Mouse (Mus musculus): ENCODE measurements around the gene Trappc4. TPM values are rescaled to one million over a fixed set of nuclear protein-coding genes. Genes with fewer than 3 reads are reported as not detected.
A peak's percentile ranks its signal among the peaks of the same experiment; 100 is the strongest.
"Not testable (repeated sequence)": the region's sequence is repeated elsewhere in the genome, so short reads cannot be mapped to it uniquely, and the experiment has no call there.

Trappc4 gene
- 100 to 1,000 TPM; 128 to 165 (median 154) TPM for polyA plus RNA-seq (2017; shearing (Covaris generic))

DNA sequence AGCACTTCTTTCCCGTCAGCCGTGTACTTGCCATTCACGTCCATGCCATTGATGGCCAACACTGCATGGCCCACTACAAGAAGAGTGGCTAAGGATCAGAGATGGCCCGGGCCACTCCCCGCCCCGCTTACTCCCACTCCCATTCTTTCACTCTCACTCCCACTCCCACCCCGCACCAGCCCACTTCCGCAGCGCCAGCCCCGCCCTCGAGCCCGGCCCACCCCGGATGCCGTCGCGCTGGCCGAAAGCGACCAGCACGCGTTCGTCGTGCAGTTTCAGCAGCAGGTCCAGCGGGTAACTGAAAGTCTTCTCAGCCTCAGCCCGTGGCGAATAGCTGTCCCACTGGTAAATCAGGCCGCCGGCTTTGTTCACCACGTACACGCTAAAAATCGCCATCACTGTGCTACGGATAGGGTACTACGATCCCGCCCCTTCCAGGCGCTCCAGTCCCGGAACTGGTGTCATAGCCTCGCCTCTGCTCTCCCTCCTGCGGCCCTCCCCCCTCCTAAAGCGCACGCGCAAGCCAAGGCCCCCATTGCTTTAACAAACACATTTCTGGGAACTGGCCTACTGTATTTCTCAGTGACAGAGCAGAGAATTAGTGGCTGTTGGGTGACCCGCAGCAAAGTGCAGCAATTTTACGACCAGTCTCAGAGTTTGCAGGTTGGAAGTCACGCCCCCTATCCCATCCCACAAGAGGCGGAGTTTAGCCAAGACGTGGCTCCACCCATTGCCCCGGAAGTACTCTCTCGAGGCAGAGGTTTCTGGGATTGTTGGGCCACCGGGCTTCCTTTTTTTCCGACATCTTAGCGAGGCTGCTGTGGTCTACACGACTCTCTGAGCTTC, at the start of gene Trappc4, which contains the start of gene Rps25:
Gene Trappc4 (minus strand): TSS at position 695 of the 846 bp plus-strand sequence.
Gene Rps25 (plus strand): TSS at position 234 of the 846 bp plus-strand sequence.
- ATAC-seq = peak; percentile 94

DNA sequence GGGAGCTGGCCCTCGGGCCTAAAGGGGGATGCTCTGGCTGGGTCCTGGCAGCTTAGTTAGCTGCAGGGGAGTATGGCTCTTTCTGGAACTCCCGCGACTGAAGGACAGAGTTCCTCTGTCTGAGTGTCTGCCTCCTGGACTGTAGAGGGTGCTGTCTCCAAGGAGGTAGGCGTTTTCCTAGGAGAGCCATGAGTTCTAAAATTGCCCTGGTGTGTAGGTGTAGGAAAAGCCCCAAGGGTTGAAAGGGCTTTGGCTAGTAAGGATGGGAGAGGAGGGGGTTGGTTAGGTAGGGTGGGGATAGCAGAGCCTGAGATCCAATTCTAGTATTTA, 47.5 kb upstream of the Trappc4 start, which contains the start of gene Upk2:
Gene Upk2 (minus strand): TSS at position 86 of the 330 bp plus-strand sequence.
- ATAC-seq = no peak

DNA sequence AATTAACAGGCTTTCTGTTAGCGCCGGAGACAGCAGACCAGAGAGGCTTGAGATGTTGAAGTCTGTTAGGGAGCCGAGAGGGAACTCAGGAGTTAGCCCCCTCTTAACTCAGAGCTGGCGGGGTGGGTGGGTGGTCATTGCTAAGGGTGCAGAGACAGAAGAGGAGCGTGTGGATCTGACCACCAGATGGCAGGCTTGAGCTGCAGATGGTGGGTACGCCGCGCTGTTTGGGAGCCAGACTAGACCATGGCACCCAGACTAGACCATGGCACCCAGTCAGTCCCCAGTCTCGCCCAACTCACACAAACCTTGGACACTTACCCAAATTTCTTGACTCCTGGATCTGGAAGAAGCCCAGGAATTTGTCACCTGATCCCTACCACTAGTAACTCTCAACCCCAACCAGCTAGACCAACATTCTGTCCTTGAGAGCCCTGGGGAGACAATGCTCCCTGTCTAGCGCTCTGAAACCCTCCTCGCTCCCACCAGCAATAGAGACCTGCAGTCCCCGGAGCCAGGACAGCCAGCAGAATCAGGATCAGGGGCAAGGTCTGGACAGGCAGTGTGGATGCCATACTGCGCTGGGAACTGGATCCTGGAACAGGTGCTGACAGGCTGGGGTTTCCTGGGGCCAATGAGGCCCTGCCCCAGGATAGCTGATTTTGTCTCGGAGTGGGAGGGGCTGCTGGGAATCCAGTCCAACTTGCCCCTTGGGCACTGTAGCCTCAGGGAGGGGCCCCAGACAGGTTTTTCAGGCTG, 46.9 kb upstream of the Trappc4 start:
- peak; percentile 77 for ATAC-seq

DNA sequence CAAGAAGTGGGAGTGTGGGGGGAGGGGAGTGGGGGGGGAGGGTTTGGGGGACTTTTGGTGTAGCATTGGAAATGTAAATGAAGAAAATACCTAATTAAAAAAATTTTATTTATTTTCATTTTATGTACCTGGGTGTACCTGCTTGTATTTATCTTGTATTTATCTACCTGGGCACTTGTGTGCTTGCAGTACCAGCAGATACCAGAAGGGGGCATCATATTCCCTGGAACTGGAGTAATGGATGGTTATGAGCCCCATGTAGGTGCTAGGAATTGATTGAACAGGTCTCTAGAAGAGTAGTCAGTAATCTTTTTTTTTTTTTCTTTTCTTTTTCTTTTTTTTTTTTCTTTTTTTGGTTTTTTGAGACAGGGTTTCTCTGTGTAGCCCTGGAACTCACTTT, 43.0 kb upstream of the Trappc4 start:
- no peak for ATAC-seq

DNA sequence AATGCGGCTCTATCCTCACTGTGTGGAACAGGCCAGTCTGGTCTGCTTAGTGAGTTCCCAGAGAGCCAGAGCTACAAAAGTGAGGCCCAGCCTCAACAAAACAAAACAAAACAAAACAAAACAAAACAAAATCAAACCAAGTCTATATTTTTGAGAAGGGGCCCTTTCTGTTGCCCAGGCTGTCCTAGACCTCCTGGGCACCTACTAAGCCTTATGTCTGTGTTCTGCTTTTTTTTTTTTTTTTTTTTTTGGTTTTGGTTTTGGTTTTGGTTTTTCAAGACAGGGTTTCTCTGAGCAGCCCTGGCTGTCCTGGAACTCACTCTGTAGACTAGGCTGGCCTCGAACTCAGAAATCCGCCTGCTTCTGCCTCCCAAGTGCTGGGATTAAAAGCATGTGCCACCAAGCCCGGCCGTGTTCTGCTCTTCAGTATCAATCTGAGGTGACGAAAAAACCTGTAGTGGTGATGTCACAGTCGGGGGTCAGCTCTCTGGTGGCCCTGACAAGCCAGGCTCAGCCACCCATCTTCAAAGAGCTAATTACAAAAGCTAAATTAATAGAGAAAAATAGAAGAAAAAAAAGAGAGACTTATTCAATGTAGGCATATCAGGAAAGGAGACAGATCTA, 37.1 kb upstream of the Trappc4 start:
- not testable (repeated sequence) for ATAC-seq

DNA sequence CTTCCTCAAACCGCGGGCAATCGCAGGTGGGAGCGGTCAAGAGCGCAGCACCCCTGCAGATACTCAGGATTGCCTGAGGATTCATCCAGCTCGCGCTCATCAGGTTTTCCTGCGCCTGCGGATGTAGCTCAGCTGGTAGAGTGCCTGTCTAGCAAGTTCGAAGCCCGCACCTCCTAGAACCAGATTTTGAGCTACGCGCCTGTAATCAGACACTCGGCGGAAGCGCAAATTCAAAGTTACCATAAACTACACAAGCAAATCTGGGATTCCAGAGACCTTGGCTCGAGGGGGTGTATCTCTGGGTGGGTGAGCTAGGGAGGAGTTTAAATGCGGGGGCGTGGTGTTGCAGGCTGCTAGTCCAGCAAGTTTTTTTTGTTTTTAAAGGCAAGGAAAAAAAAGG, 33.6 kb upstream of the Trappc4 start, which contains the start of gene Foxr1:
Gene Foxr1 (minus strand): TSS at position 176 of the 400 bp plus-strand sequence.
- ATAC-seq = no peak

DNA sequence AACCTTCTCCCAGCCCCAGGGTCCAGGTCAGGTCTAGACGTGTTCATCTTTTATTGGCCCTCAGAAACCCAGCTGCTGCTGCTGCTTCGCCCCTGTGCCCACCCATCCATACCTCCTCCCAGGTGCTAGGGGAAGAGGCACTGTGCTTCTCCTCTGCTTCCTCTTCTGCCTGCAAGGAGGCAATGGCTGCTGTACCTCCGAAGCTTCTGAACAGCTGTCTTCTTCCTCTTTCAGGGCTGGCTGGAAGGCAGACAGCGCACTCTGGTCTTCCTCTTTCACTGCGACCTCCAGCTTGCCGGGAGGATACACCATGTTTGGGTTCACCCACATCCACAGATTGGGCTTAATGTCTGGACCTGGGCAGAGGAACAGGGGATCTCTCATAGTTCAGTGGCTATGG, 28.3 kb upstream of the Trappc4 start:
- no peak for ATAC-seq

DNA sequence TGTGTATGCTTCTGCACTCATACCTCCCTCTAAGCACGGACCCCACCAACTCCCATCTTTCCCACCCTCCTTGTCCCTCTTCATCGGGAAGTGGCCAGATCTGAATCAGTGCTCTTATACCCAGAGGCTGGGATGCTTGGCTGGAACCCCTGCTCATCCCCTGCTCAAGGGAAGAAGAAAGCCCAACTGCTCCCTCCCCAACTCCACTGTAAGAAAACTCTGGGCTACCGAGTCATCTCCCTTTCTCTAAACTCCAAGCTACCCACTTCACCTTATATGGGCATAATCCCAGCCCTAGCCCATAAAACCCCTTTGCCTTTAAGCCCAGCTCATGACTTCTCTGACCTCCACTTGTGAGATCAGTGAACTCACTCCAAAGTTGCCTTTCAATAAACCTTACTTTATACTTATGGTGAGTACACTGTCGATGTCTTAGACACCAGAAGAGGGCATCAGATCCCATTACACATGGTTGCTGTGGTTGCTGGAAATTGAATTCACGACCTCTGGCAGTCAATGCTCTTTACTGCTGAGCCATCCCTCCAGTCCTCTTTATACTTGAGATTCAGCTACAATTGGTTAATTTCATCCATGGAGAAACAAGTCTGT, 25.3 kb upstream of the Trappc4 start:
- no peak for ATAC-seq

DNA sequence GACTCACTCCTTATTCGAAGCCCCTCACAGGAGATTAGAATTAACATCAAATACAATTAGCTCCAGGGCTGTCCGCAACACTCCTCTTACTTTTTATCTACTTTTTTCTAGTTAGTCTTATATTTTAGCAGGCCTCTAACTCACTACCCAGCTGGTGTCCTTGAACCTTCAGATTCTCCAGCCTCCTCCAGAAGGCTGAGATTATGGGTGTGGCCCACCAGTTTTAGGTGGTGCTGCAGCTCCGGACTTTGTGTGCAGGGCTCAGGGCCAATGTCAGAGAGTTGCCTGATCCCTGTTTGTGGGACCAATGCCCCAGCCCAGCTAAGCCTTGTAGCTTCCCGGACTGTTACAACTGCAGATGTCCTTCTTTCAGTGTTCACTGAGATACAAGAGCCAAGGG, 16.2 kb upstream of the Trappc4 start:
- no peak for ATAC-seq

DNA sequence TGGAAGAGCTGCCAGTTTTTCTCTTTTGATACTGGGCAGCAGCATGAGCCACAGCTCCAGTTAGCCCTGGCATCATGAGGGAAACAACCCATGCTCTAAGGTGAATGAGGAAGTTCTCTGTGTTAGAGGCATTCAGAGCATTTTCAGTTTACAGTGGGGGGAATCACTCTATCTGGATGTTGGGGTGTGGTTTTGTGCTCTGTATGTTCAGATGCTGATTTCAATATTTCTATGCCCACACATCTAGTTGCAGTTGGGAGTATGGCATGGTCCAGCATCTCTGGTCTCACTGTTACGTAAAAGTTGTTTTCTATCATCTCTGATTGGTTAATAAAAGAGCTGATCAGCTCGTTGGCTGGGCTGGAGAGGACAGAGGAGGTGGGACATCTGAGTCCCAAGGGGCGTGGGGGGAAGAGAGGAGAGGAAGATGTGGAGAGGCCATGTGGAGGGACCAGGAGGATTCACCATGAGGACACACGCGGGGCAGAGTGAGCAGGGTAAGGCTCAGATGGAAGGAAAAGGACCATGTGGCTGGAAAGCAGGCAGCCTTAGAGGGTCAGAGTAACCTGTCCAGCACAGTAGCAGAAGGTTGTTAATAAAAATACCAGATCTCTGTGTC, 13.0 kb upstream of the Trappc4 start:
- no peak for ATAC-seq

DNA sequence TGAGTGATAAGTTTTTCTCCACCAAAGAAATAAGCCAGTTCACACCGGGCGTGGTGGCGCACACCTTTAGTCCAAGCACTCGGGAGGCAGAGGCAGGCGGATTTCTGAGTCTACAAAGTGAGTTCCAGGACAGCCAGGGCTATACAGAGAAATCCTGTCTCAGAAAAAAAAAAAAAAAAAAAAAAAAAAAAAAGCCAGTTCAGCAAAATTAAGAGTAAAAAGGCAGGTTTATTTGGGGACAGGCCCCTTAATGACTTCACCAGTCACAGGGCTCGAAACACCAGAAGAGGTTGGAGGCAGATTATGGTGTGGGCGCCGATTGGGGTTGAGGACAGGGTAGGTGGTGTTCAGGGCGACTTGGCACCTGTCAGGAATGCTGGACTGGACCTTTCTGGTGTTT, 12.3 kb upstream of the Trappc4 start:
- ATAC-seq = not testable (repeated sequence)

DNA sequence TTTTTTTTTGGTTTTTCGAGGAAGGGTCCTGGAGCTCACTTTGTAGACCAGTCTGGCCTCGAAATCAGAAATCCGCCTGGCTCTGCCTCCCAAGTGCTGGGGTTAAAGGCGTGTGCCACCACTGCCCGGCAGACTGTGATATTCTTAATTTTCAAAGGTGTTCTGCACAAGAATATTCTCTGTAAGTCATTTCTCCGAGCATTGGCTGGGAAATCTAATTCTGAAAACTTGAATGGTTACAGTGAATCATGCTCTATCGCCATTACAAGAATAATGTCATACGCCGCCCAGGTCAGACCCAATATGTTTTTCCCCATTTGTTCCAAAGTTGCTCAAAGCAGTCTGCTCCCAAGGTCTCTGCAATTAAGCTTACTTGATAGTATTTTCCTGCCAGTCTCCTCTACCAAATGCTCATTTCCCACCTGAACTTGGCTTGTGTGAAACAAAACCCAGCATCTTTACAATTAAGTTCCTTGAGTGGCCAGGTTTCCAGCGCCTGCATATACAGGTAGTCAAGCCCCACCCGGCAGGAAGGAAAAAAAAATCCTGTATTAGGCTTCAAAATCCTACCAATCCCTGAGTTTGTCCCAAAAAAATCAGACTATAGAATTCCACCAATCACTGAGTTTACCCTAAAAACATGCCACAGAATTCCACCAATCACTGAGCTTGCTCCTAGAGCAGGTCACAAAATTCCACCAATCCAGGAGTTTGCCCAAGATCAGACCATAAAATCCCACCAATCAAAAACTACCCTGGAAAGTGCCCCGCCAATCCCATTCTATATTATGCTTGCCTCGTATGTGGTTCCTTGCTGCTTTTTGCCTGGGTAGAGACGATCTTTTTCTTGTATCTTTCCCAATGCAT, 11.4 kb upstream of the Trappc4 start, which contains the start of gene Ccdc84:
Gene Ccdc84 (minus strand): TSS at position 51 of the 867 bp plus-strand sequence.
- no peak for ATAC-seq

DNA sequence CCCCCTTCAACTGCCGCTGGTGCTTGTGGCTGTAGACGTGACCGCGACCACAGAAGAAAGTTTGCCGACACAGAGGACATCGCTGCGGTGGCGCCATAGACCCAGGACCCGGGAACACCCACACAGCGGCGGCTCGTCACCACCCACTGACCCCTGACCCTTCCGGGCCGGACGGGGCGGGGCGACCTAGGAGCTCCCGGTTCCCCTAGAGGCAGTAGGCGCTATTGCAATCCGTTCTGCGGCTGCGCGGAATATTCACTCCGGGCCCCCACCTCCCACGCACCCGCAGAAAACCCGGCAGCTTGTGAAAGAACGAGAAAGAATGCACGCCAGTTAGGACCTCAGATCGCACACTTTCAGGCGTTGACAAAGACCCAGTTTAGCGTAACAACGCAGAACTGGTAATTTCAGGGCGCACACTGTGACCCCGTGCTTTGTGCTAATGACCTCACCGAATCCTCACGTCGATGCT, 10.5 kb upstream of the Trappc4 start:
- peak; percentile 88 for ATAC-seq

DNA sequence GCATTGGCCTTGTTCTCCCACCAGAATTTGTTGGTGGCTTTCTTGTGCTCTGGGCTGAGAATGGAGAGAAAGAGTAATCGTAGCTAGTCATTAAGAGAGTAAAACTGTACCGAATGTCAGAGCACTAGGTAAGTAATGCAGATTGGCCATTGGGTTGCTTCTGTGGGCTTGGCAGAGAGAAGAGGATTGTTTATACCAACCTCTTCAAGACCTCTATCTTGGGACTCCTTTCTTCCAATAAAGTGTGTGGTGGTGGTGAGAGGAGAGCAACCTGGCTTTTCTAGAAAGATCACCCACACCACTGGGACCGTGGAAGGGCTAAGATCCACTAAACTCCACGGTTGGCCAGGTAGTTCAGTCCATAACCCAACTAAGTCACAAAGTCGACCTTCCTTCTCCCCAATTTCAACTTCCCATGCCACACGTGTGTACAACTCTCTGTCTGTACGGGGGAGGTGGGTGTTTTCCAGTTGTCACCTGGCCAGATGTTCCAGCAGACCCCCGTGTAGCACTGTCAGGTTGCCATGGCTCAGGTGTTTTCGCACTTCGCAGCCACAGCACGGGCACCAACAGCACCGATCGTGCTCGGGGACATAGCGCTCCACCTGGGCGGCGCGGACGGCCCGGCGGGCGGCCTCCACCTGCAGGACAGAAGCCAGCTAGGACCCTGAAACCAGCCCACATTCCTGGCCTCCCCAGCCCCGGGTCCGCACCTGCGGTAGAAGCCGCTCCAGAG, 9.9 kb upstream of the Trappc4 start:
- ATAC-seq = peak; percentile 42

DNA sequence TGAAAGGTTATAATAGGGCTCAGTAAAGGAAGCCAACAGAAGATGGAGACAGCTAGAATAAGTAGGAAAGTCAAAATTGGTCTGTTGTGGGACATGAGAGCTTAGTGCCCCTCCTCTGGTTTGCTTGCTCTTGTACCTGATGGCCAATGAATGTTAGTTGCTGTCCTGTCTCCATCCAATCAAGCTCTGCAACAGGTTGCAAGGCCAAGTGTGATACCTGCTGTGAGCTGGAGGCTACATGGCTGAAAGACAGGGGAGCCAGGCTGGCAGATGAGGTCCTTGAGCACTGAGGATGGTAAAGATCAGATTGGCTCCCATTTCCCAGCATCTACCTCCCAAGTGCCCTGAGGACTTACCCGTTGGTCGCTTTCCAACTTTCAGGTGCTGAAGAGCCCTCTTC, 5.4 kb upstream of the Trappc4 start:
- ATAC-seq = no peak

DNA sequence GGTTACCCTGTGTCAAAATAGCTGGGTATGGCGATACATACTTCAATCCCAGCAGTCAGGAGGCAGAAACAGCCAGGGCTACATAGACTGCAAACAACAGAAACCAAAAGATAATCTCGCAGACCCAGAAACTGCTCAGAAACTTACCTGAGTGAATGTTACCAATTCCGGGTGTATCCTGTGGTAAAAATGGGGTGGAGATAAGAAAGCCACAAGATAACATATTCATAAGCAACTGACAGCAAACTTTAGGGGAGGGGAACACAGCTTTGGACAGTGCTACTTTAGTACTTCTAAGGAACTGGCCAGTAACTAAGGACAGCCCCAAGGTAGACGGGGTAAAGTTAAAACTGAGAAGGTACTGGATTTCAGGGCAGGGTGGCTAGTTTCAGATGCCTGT, 4.9 kb upstream of the Trappc4 start:
- ATAC-seq = no peak

DNA sequence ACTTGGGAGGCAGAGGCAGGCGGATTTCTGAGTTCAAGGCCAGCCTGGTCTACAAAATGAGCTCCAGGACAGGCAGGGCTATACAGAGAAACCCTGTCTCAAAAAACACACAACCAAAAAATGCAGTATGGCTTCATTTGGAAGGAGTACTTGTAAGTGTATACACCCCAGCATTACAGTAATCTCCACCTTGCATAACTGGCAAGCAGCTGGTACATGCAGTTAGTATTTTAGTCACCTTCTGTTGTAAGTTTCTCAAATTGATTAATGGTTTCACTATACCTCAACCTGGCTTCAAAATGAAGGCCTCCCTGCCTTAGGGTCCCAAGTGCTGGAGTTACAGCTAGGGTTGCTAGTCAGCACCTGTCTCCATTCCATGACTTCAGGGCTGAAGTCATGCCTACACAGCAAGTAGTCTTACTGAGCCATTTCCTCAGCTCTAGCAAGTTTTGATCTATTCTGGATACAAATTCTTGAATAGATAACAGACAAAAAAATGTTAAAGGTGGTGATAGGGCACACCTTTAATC, 4.3 kb upstream of the Trappc4 start:
- no peak for ATAC-seq

DNA sequence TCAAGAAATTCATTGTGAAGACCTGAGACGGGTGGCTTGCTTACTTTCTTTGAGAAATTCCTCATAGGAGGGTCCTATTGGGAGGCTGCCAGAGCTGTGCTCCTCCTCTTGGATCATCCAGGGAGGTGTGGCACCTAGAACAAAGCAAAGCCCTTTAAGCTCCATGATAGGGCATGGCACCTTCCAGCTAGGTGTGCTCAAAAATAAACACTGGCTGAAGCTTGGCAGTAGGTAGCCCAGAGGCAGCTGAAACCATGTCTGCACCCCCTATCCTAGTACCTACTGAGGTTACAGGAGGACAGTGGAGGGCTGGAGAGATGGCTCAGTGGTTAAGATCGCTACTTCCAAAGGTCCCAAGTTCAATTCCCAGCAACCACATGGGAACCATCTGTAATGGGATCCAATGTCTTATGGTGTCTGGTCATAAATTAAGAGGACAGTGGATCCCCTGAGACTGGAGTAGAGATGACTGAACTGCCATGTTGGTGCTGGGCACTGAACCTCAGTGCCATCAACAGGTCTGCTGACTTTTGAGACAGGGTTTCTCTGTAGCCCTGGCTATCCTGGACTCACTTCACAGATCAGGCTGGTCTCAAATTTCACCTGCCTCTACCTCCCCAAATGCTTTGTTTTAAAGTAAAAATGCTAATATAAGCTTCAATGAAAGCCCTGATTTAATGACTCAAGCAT, 3.4 kb upstream of the Trappc4 start:
- ATAC-seq = no peak

DNA sequence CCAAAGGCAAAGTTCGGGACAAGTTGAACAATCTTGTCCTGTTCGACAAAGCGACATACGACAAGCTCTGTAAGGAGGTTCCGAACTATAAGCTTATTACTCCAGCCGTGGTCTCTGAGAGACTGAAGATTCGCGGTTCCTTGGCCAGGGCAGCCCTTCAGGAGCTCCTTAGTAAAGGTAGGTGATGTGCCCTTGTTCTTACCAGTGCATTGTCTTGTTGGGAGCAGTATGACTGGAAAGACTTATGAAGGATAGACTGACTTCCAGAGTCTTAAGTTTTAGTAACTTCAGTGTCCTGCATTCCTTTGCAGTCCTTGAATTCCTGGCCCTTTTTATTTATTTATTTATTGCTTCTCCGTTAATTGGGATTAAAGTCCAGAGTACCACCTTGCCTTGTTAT, 1.3 kb upstream of the Trappc4 start:
- ATAC-seq = not testable (repeated sequence)

DNA sequence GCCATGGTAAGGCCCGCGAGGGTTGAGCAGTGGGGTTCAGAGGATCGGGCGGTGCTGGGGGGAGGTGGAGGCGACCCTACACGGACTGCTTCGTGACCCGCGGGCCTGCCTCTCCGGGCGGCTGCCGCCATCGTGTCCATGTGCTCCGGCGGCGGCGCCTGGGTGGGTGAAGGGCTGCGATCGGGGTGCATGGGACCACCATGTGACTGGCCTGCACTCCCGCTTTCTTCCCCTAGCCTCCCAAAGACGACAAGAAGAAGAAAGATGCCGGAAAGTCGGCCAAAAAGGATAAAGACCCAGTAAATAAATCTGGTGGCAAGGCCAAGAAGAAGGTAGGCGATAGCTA, 325 bp upstream of the Trappc4 start:
- no peak for ATAC-seq

Measured in inflammation-experienced regulatory T-cells, adult 6 months (primary cell).